Mouse (Mus musculus): ENCODE data around the gene Pex3.

The Pex3 gene

GRCm38 (mm10) chr10:13552646-13553497, at the start of gene Pex3, which contains the start of gene Adat2:
Gene Pex3 (minus strand): TSS chr10:13553142.
Gene Adat2 (plus strand): TSS chr10:13552894.
- DNase-seq: peak; percentile 98

- peak; percentile 57 for DNase-seq
Observed at GRCm38 (mm10) chr10:13600926-13601325, 48.0 kb upstream of the Pex3 start.

- DNase-seq: no peak
Observed at GRCm38 (mm10) chr10:13597491-13597890, 44.5 kb upstream of the Pex3 start.

GRCm38 (mm10) chr10:13596866-13597265, 43.9 kb upstream of the Pex3 start:
- no peak for DNase-seq

GRCm38 (mm10) chr10:13596073-13596472, 43.1 kb upstream of the Pex3 start:
- DNase-seq: peak; percentile 90

GRCm38 (mm10) chr10:13593529-13593928, 40.6 kb upstream of the Pex3 start:
- no peak for DNase-seq

GRCm38 (mm10) chr10:13592196-13592595, 39.3 kb upstream of the Pex3 start:
- no peak for DNase-seq

- DNase-seq: peak; percentile 35
Observed at GRCm38 (mm10) chr10:13587914-13588313, 35.0 kb upstream of the Pex3 start.

- DNase-seq: peak; percentile 16
Observed at GRCm38 (mm10) chr10:13577123-13577522, 24.2 kb upstream of the Pex3 start.

- DNase-seq: no peak
Observed at GRCm38 (mm10) chr10:13572410-13572809, 19.5 kb upstream of the Pex3 start.

GRCm38 (mm10) chr10:13572003-13572402, 19.1 kb upstream of the Pex3 start:
- no peak for DNase-seq

- DNase-seq: no peak
Observed at GRCm38 (mm10) chr10:13570697-13571538, 18.0 kb upstream of the Pex3 start.

- DNase-seq: no peak
Observed at GRCm38 (mm10) chr10:13569818-13570217, 16.9 kb upstream of the Pex3 start.

GRCm38 (mm10) chr10:13566393-13566792, 13.5 kb upstream of the Pex3 start:
- no peak for DNase-seq

GRCm38 (mm10) chr10:13565080-13565448, 12.1 kb upstream of the Pex3 start:
- DNase-seq: no peak

GRCm38 (mm10) chr10:13564364-13565079, 11.6 kb upstream of the Pex3 start:
- DNase-seq: peak; percentile 88

- no peak for DNase-seq
Observed at GRCm38 (mm10) chr10:13560014-13560674, 7.2 kb upstream of the Pex3 start.

GRCm38 (mm10) chr10:13554316-13554715, 1.4 kb upstream of the Pex3 start:
- DNase-seq: no peak

GRCm38 (mm10) chr10:13553498-13553985, 600 bp upstream of the Pex3 start:
- DNase-seq: no peak

GRCm38 (mm10) chr10:13541721-13542120, 11.2 kb downstream of the Pex3 start:
- peak; percentile 46 for DNase-seq

- peak; percentile 31 for DNase-seq
Observed at GRCm38 (mm10) chr10:13539769-13540333, 13.1 kb downstream of the Pex3 start.

- DNase-seq: peak; percentile 39
Observed at GRCm38 (mm10) chr10:13536706-13537105, 16.2 kb downstream of the Pex3 start.

All from heart, adult 11 months (tissue).